Mouse (Mus musculus) hindbrain, embryonic 14.5 days (tissue): ENCODE results near the gene Fbxo28. TPM values are rescaled to one million over a fixed set of nuclear protein-coding genes. Genes with fewer than 3 reads are reported as not detected.

Source experiments
- ATAC-seq: fragments of 200-750 bp; cut with Nextera tagmentation; 2 replicates; pipeline ENCODE4 v1.8.0; 2017; ENCODE audit warnings: moderate number of reproducible peaks, mild to moderate bottlenecking, moderate TSS enrichment, moderate library complexity; ENCODE audit not compliant: low FRiP score
- DNase-seq: peaks from one replicate; pipeline ENCODE4 v3.0.0-alpha.2; 2015; ENCODE audit warnings: low spot score
- H3K27ac ChIP-seq: fragments of 300-500 bp; sonication (generic); 2 replicates; pipeline ENCODE4 v1.5.1; 2014; ENCODE audit warnings: mild to moderate bottlenecking, moderate library complexity
- H3K27me3 ChIP-seq: fragments of 300-500 bp; sonication (generic); 2 replicates; pipeline ENCODE4 v1.6.1; 2014; ENCODE audit warnings: mild to moderate bottlenecking, low read length, mixed read lengths; ENCODE audit not compliant: control insufficient read depth, insufficient read depth
- H3K36me3 ChIP-seq: fragments of 300-500 bp; sonication (generic); replicated peaks from 2 replicates; pipeline ENCODE4 v1.6.1; 2014; ENCODE audit not compliant: control insufficient read depth, insufficient read depth
- H3K4me1 ChIP-seq: fragments of 300-500 bp; sonication (generic); replicated peaks from 2 replicates; pipeline ENCODE4 v1.6.1; 2014; ENCODE audit warnings: antibody characterized with exemption, low read length, mixed read lengths; ENCODE audit not compliant: control insufficient read depth, insufficient read depth
- H3K4me2 ChIP-seq: fragments of 300-500 bp; sonication (generic); replicated peaks from 2 replicates; pipeline ENCODE4 v1.6.1; 2014; ENCODE audit warnings: mild to moderate bottlenecking, moderate library complexity
- H3K4me3 ChIP-seq: fragments of 300-500 bp; sonication (generic); replicated peaks from 2 replicates; pipeline ENCODE4 v1.5.1; 2014; ENCODE audit warnings: mild to moderate bottlenecking, low read length
- H3K9ac ChIP-seq: fragments of 300-500 bp; sonication (generic); 2 replicates; pipeline ENCODE4 v1.6.1; 2014
- H3K9me3 ChIP-seq: fragments of 300-500 bp; sonication (generic); 2 replicates; pipeline ENCODE4 v1.6.1; 2016; ENCODE audit warnings: low read length; ENCODE audit not compliant: control insufficient read depth
- WGBS: fragments of 180-500 bp; shearing (Covaris S2); extraction: QIAGEN DNeasy Blood & Tissue Kit; methylation state at CpG from one replicate; pipeline ENCODE4 v1.1.7; 2014; 5-methylcytosine and 5-hydroxymethylcytosine counted together
- polyA plus RNA-seq: library from polyadenylated mRNA; unstranded; fragments of >200 nt; fragmentation: Nextera tagmentation; extraction: Ambion mirVana; gene quantifications from 2 replicates; pipeline ENCODE4 v1.2.1, GENCODE M21; 2014

Gene Fbxo28
- polyA plus RNA-seq, 1 experiment from 2014 or later = 35.8 TPM

GRCm38 (mm10) chr1:182376826-182377225, 35.4 kb upstream of the Fbxo28 start:
- WGBS = 68% methylated on average over 7 of the region's 7 CpGs
- peak overlapping the region; percentile 46; the same call in 1 of the 2 replicates for H3K27ac ChIP-seq
- no peak overlapping the region for H3K4me3 ChIP-seq
- no peaks in the 10 kb centered on the region for H3K27me3 ChIP-seq
- no peaks in the 10 kb centered on the region for H3K4me1 ChIP-seq
- DNase-seq = no peak
- H3K9me3 ChIP-seq = no peaks in the 10 kb centered on the region
- ATAC-seq = no peak
- no peaks in the 10 kb centered on the region for H3K36me3 ChIP-seq
- no peak overlapping the region for H3K9ac ChIP-seq
- no peak overlapping the region for H3K4me2 ChIP-seq

GRCm38 (mm10) chr1:182376221-182376620, 34.8 kb upstream of the Fbxo28 start:
- no peaks in the 10 kb centered on the region for H3K36me3 ChIP-seq
- H3K27ac ChIP-seq = no peak overlapping the region
- no peaks in the 10 kb centered on the region for H3K27me3 ChIP-seq
- no peak overlapping the region for H3K4me3 ChIP-seq
- no peak overlapping the region for H3K4me2 ChIP-seq
- WGBS = 12% methylated on average over 8 of the region's 8 CpGs
- H3K9ac ChIP-seq = no peak overlapping the region
- no peaks in the 10 kb centered on the region for H3K4me1 ChIP-seq
- no peaks in the 10 kb centered on the region for H3K9me3 ChIP-seq
- peak; percentile 64; the same call in 1 of the 2 replicates for ATAC-seq
- peak; percentile 77 for DNase-seq

GRCm38 (mm10) chr1:182371891-182372290, 30.5 kb upstream of the Fbxo28 start:
- Histone ChIP-seq H3K36me3 (no peaks in the 10 kb centered on the region), H3K27ac (no peak overlapping the region), H3K9me3 (no peaks in the 10 kb centered on the region)

GRCm38 (mm10) chr1:182369435-182369834, 28.0 kb upstream of the Fbxo28 start:
- H3K27me3 ChIP-seq = no peaks in the 10 kb centered on the region
- 87% methylated on average over 4 of the region's 4 CpGs for WGBS
- H3K4me1 ChIP-seq = no peaks in the 10 kb centered on the region
- no peak overlapping the region for H3K4me2 ChIP-seq
- ATAC-seq (no peak), DNase-seq (no peak)
- no peak overlapping the region for H3K4me3 ChIP-seq
- no peaks in the 10 kb centered on the region for H3K36me3 ChIP-seq
- no peak overlapping the region for H3K9ac ChIP-seq
- H3K27ac ChIP-seq = no peak overlapping the region
- H3K9me3 ChIP-seq = no peaks in the 10 kb centered on the region

More at GRCm38 (mm10) chr1:182371891-182372290, 30.5 kb upstream of the Fbxo28 start:
- ATAC-seq (no peak), DNase-seq (no peak)
- Histone ChIP-seq H3K27me3 (no peaks in the 10 kb centered on the region), H3K9ac (no peak overlapping the region), H3K4me2 (no peak overlapping the region), H3K4me3 (no peak overlapping the region), H3K4me1 (no peaks in the 10 kb centered on the region)
- WGBS = 81% methylated on average over 8 of the region's 8 CpGs

GRCm38 (mm10) chr1:182368782-182369181, 27.4 kb upstream of the Fbxo28 start:
- ATAC-seq = no peak
- H3K27me3 ChIP-seq = no peaks in the 10 kb centered on the region
- 76% methylated on average over 8 of the region's 8 CpGs for WGBS
- H3K36me3 ChIP-seq = no peaks in the 10 kb centered on the region
- no peaks in the 10 kb centered on the region for H3K4me1 ChIP-seq
- H3K27ac ChIP-seq = no peak overlapping the region
- H3K4me2 ChIP-seq = no peak overlapping the region
- H3K9me3 ChIP-seq = no peaks in the 10 kb centered on the region
- H3K4me3 ChIP-seq = no peak overlapping the region
- DNase-seq = no peak
- no peak overlapping the region for H3K9ac ChIP-seq

GRCm38 (mm10) chr1:182368309-182368708, 26.9 kb upstream of the Fbxo28 start:
- DNase-seq (no peak), ATAC-seq (no peak)
- Histone ChIP-seq H3K4me1 (no peaks in the 10 kb centered on the region), H3K27me3 (no peaks in the 10 kb centered on the region), H3K27ac (no peak overlapping the region), H3K9ac (no peak overlapping the region), H3K36me3 (no peaks in the 10 kb centered on the region), H3K4me2 (no peak overlapping the region), H3K9me3 (no peaks in the 10 kb centered on the region), H3K4me3 (no peak overlapping the region)
- WGBS = 80% methylated on average over 7 of the region's 7 CpGs

- Histone ChIP-seq H3K9me3 (no peaks in the 10 kb centered on the region), H3K4me2 (no peak overlapping the region), H3K36me3 (no peaks in the 10 kb centered on the region), H3K27ac (no peak overlapping the region), H3K9ac (no peak overlapping the region), H3K27me3 (no peaks in the 10 kb centered on the region), H3K4me1 (no peaks in the 10 kb centered on the region), H3K4me3 (no peak overlapping the region)
- no peak for ATAC-seq
- DNase-seq = peak; percentile 12
- WGBS = 63% methylated on average over 12 of the region's 12 CpGs
Observed at GRCm38 (mm10) chr1:182363683-182364404, 22.4 kb upstream of the Fbxo28 start.

- ATAC-seq (no peak), DNase-seq (peak; percentile 5)
- Histone ChIP-seq H3K4me2 (no peak overlapping the region), H3K9ac (no peak overlapping the region), H3K36me3 (no peaks in the 10 kb centered on the region), H3K27ac (no peak overlapping the region), H3K9me3 (no peaks in the 10 kb centered on the region), H3K27me3 (no peaks in the 10 kb centered on the region), H3K4me3 (no peak overlapping the region), H3K4me1 (no peaks in the 10 kb centered on the region)
- whole genome bisulfite sequencing = 93% methylated on average over 5 of the region's 5 CpGs
Observed at GRCm38 (mm10) chr1:182362703-182363102, 21.3 kb upstream of the Fbxo28 start.

GRCm38 (mm10) chr1:182358133-182358532, 16.7 kb upstream of the Fbxo28 start:
- WGBS = 88% methylated on average over 1 of the region's 1 CpGs
- DNase-seq (no peak), ATAC-seq (no peak)
- Histone ChIP-seq H3K27ac (no peak overlapping the region), H3K9ac (no peak overlapping the region), H3K36me3 (no peaks in the 10 kb centered on the region), H3K4me3 (no peak overlapping the region), H3K4me2 (no peak overlapping the region), H3K9me3 (no peaks in the 10 kb centered on the region), H3K4me1 (no peaks in the 10 kb centered on the region), H3K27me3 (no peaks in the 10 kb centered on the region)
